In the genomic region with DNA sequence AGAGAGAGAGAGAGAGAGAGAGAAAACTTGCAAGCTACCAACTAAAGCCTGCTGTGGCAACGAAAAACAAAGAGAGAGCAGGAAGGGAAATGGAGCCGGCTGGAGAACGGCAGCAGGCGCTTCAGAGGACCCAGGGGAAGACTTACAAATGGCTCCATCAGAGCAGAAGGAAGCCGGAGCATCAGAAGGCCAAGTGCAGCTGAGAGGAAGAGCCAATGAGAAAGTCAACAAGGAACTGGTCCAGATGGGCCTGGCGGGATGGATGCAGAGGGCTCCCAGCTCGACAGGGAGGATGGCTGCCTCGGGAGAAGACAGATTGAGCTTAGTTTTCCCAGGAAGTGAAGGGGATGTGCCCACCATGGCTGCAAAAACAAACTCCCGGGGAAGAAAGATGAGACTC, we compare ENCODE assay signal across 18 mouse cellular contexts.
A peak's percentile ranks its signal among the peaks of the same experiment; 100 is the strongest.
DNase-seq lines count a peak whose midpoint lies in the region; ATAC-seq and TF ChIP-seq lines count a peak whose summit lies in the region.
"Had no signal": no experiment of that assay in that cellular context is flagged by ENCODE, and none has a peak within 500 bp of the region (broad histone marks: within the 10 kb centered on the region; RNA-seq: fewer than 3 reads in every experiment).

No protein-coding gene starts in this region.

- H3K9me3 ChIP-seq in forebrain, postnatal 0 days (ENCODE audit: low read length), result no peaks in the 10 kb centered on the region
- H3K9me3 ChIP-seq in forebrain, embryonic 13.5 days (replicated peaks), result no peaks in the 10 kb centered on the region
- H3K9me3 ChIP-seq in limb, embryonic 14.5 days (ENCODE audit: control insufficient read depth, low read length), result no peaks in the 10 kb centered on the region
- H3K9me3 ChIP-seq in limb, embryonic 10.5 days (replicated peaks), result no peaks in the 10 kb centered on the region
- H3K9me3 ChIP-seq: midbrain, embryonic 15.5 days had no signal

- no peak overlapping the region for H3K9ac ChIP-seq in forebrain, postnatal 0 days
- no peak overlapping the region for H3K9ac ChIP-seq in forebrain, embryonic 13.5 days
- no peak overlapping the region for H3K9ac ChIP-seq in limb, embryonic 14.5 days (ENCODE audit: low read depth, low read length, severe bottlenecking)
- H3K9ac ChIP-seq: midbrain, embryonic 15.5 days had no signal

- ATAC-seq in forebrain, postnatal 0 days, result peak; percentile 27; the same call in 1 of the 2 replicates
- ATAC-seq in forebrain, embryonic 13.5 days, result no peak
- no peak for ATAC-seq in limb, embryonic 14.5 days (ENCODE audit: low FRiP score, low read depth)
- ATAC-seq: activated CD4-positive, CD25-positive, alpha-beta regulatory T cell, adult 4 months; midbrain, embryonic 15.5 days had no signal

- 55% methylated on average over 9 of the region's 9 CpGs for WGBS in forebrain, postnatal 0 days
- WGBS in forebrain, embryonic 13.5 days, result 66% methylated on average over 9 of the region's 9 CpGs
- WGBS in limb, embryonic 14.5 days, result 54% methylated on average over 9 of the region's 9 CpGs
- 69% methylated on average over 9 of the region's 9 CpGs for WGBS in limb, embryonic 10.5 days

- no peak overlapping the region for H3K27ac ChIP-seq in forebrain, postnatal 0 days (ENCODE audit: low read depth, low read length)
- no peak overlapping the region for H3K27ac ChIP-seq in forebrain, embryonic 13.5 days
- H3K27ac ChIP-seq in limb, embryonic 14.5 days (replicated peaks; ENCODE audit: low read depth, low read length), result no peak overlapping the region
- H3K27ac ChIP-seq in limb, embryonic 10.5 days, result no peak overlapping the region
- H3K27ac ChIP-seq: midbrain, embryonic 15.5 days; stomach, postnatal 0 days had no signal

- no peak overlapping the region for H3K4me2 ChIP-seq in forebrain, postnatal 0 days (ENCODE audit: low read depth)
- no peak overlapping the region for H3K4me2 ChIP-seq in forebrain, embryonic 13.5 days
- no peak overlapping the region for H3K4me2 ChIP-seq in limb, embryonic 14.5 days (replicated peaks; ENCODE audit: low read depth, low read length, severe bottlenecking)
- H3K4me2 ChIP-seq: midbrain, embryonic 15.5 days had no signal

- no peaks in the 10 kb centered on the region for H3K36me3 ChIP-seq in forebrain, postnatal 0 days (ENCODE audit: insufficient read depth)
- no peaks in the 10 kb centered on the region for H3K36me3 ChIP-seq in forebrain, embryonic 13.5 days (ENCODE audit: poor library complexity, severe bottlenecking)
- no peaks in the 10 kb centered on the region for H3K36me3 ChIP-seq in limb, embryonic 14.5 days (ENCODE audit: control insufficient read depth, insufficient read depth, low read length)
- H3K36me3 ChIP-seq in limb, embryonic 10.5 days, result no peaks in the 10 kb centered on the region
- H3K36me3 ChIP-seq: midbrain, embryonic 15.5 days had no signal

- peak; percentile 30 for DNase-seq in forebrain, postnatal 0 days
- DNase-seq in limb, embryonic 14.5 days (ENCODE audit: low spot score), result peak; percentile 18
- DNase-seq in limb, embryonic 10.5 days (ENCODE audit: low spot score), result no peak
- DNase-seq in heart, postnatal 25 days (ENCODE audit: low spot score), result peak; percentile 5
- peak; percentile 29 for DNase-seq in retina, postnatal 1 day
- no peak for DNase-seq in yolk sac, embryonic 10.5 days (ENCODE audit: low spot score)
- DNase-seq in right cerebral cortex, adult 18-20 months, result no peak
- DNase-seq: adrenal gland, postnatal 36 days; cerebellum, postnatal 36 days; kidney, adult 9 months; liver; lung, adult 2 months; lung, postnatal 4 days; thymus, postnatal 14 days had no signal

- TF ChIP-seq CTCF in forebrain, postnatal 0 days (IDR thresholded peaks at IDR 0.05; ENCODE audit: low read depth), result no peak

- intact Hi-C loops in heart, postnatal 25 days (cut with DNase I), result no loop called here

- no peak overlapping the region for H3K4me3 ChIP-seq in forebrain, postnatal 0 days (ENCODE audit: low read depth, low read length)
- no peak overlapping the region for H3K4me3 ChIP-seq in forebrain, embryonic 13.5 days
- H3K4me3 ChIP-seq in limb, embryonic 14.5 days (replicated peaks; ENCODE audit: low read length), result no peak overlapping the region
- H3K4me3 ChIP-seq in limb, embryonic 10.5 days, result no peak overlapping the region
- H3K4me3 ChIP-seq: midbrain, embryonic 15.5 days had no signal

- H3K4me1 ChIP-seq in forebrain, postnatal 0 days (ENCODE audit: insufficient read depth), result no peaks in the 10 kb centered on the region
- H3K4me1 ChIP-seq in forebrain, embryonic 13.5 days, result no peaks in the 10 kb centered on the region
- peaks cover 5% of the 10 kb centered on the region for H3K4me1 ChIP-seq in limb, embryonic 14.5 days (ENCODE audit: control insufficient read depth, insufficient read depth, low read length)
- peaks cover 26% of the 10 kb centered on the region for H3K4me1 ChIP-seq in limb, embryonic 10.5 days
- H3K4me1 ChIP-seq: midbrain, embryonic 15.5 days had no signal

- H3K27me3 ChIP-seq in forebrain, postnatal 0 days (ENCODE audit: insufficient read depth, low read length), result no peaks in the 10 kb centered on the region
- no peaks in the 10 kb centered on the region; the same call in 1 of the 2 replicates for H3K27me3 ChIP-seq in forebrain, embryonic 13.5 days
- no peaks in the 10 kb centered on the region for H3K27me3 ChIP-seq in limb, embryonic 14.5 days (ENCODE audit: control insufficient read depth, insufficient read depth, low read length)
- peaks cover 24% of the 10 kb centered on the region; the same call in 1 of the 2 replicates for H3K27me3 ChIP-seq in limb, embryonic 10.5 days (ENCODE audit: low read depth, poor library complexity, severe bottlenecking)
- H3K27me3 ChIP-seq: midbrain, embryonic 15.5 days had no signal

- TF ChIP-seq POLR2A in limb, embryonic 14.5 days (IDR thresholded peaks at IDR 0.05; ENCODE audit: borderline replicate concordance, extremely low read depth, insufficient read depth, insufficient read length), result no peak

Comparison
In these comparisons a context has a peak if more than half of its experiments do, and no peak if none do; other contexts are left out.
1. DNase-seq: peak in forebrain, postnatal 0 days (single experiment), limb, embryonic 14.5 days (single experiment), heart, postnatal 25 days (single experiment) and retina, postnatal 1 day (single experiment); none in limb, embryonic 10.5 days (single experiment), yolk sac, embryonic 10.5 days (single experiment) and right cerebral cortex, adult 18-20 months (single experiment).